ENCODE assay signal across 25 mouse cellular contexts in genomic region chr7:67049206-67049605, GRCm38 (mm10).
A peak's percentile ranks its signal among the peaks of the same experiment; 100 is the strongest.
DNase-seq lines count a peak whose midpoint lies in the region; ATAC-seq lines count a peak whose summit lies in the region.
"Had no signal": no experiment of that assay in that cellular context is flagged by ENCODE, and none has a peak within 500 bp of the region (broad histone marks: within the 10 kb centered on the region; RNA-seq: fewer than 3 reads in every experiment).

No protein-coding gene starts in this region.

- no peak overlapping the region for H3K4me2 ChIP-seq in forebrain, embryonic 14.5 days (ENCODE audit: low read length)
- H3K4me2 ChIP-seq: embryonic facial prominence, embryonic 13.5 days; forebrain, embryonic 13.5 days; heart, embryonic 11.5 days; hindbrain, embryonic 12.5 days; hindbrain, embryonic 15.5 days had no signal

- no peak overlapping the region for H3K9ac ChIP-seq in forebrain, embryonic 14.5 days (ENCODE audit: low read length)
- H3K9ac ChIP-seq: embryonic facial prominence, embryonic 13.5 days; forebrain, embryonic 13.5 days; forebrain, postnatal 0 days; hindbrain, embryonic 12.5 days; hindbrain, embryonic 15.5 days had no signal

- 91% methylated on average over 2 of the region's 2 CpGs for WGBS in forebrain, embryonic 14.5 days
- WGBS in forebrain, embryonic 10.5 days = 93% methylated on average over 2 of the region's 2 CpGs

- no peak for ATAC-seq in forebrain, embryonic 14.5 days
- ATAC-seq: forebrain, embryonic 13.5 days; intestine, postnatal 0 days; Patski had no signal

- peak; percentile 30 for DNase-seq in adrenal gland, postnatal 14 days
- no peak for DNase-seq in adrenal gland, postnatal 25 days
- DNase-seq in forebrain, embryonic 14.5 days (ENCODE audit: low spot score) = peak; percentile 15
- no peak for DNase-seq in forebrain, embryonic 10.5 days (ENCODE audit: extremely low spot score, low spot score)
- DNase-seq in layer of hippocampus, postnatal 10 days (ENCODE audit: low spot score in 2 of 2) = peak; percentile 35 to 41
- DNase-seq in layer of hippocampus, postnatal 14 days (ENCODE audit: low spot score in 2 of 2) = no peak
- DNase-seq in frontal cortex, adult 2 months (ENCODE audit: extremely low spot score in 1 of 2, low spot score in 1 of 2) = no peak
- DNase-seq: adrenal gland, adult 8-10 months; B cell, adult 2 months; cerebellum, adult 11-12 months; cerebellum, adult 8-10 months; embryo, embryonic 11 days; forebrain, postnatal 0 days; gastrocnemius, postnatal 10 days; kidney, adult 2 months had no signal

- no peaks in the 10 kb centered on the region for H3K4me1 ChIP-seq in forebrain, embryonic 14.5 days (ENCODE audit: control insufficient read depth, insufficient read depth, low read length)
- H3K4me1 ChIP-seq in forebrain, embryonic 10.5 days = peaks cover 6% of the 10 kb centered on the region; the same call in 1 of the 2 replicates
- H3K4me1 ChIP-seq: embryonic facial prominence, embryonic 10.5 days; embryonic facial prominence, embryonic 13.5 days; forebrain, embryonic 13.5 days; hindbrain, embryonic 12.5 days; hindbrain, embryonic 15.5 days had no signal

- no peaks in the 10 kb centered on the region for H3K27me3 ChIP-seq in forebrain, embryonic 14.5 days (replicated peaks; ENCODE audit: control insufficient read depth, insufficient read depth, low read length)
- no peaks in the 10 kb centered on the region for H3K27me3 ChIP-seq in forebrain, embryonic 10.5 days (ENCODE audit: poor library complexity, severe bottlenecking)
- H3K27me3 ChIP-seq: embryonic facial prominence, embryonic 13.5 days; forebrain, embryonic 13.5 days; hindbrain, embryonic 12.5 days; hindbrain, embryonic 15.5 days had no signal

- H3K9me3 ChIP-seq in forebrain, embryonic 14.5 days (replicated peaks; ENCODE audit: control insufficient read depth, low read length) = no peaks in the 10 kb centered on the region
- no peaks in the 10 kb centered on the region for H3K9me3 ChIP-seq in forebrain, embryonic 10.5 days
- H3K9me3 ChIP-seq: embryonic facial prominence, embryonic 10.5 days; embryonic facial prominence, embryonic 13.5 days; forebrain, embryonic 13.5 days; hindbrain, embryonic 12.5 days; hindbrain, embryonic 15.5 days had no signal

- H3K27ac ChIP-seq in forebrain, embryonic 14.5 days (ENCODE audit: low read depth, low read length) = no peak overlapping the region
- no peak overlapping the region for H3K27ac ChIP-seq in forebrain, embryonic 10.5 days
- H3K27ac ChIP-seq: embryonic facial prominence, embryonic 10.5 days; embryonic facial prominence, embryonic 13.5 days; forebrain, embryonic 13.5 days; hindbrain, embryonic 12.5 days; hindbrain, embryonic 15.5 days had no signal

- H3K4me3 ChIP-seq in forebrain, embryonic 14.5 days (ENCODE audit: low read depth, low read length) = no peak overlapping the region
- H3K4me3 ChIP-seq in forebrain, embryonic 10.5 days = no peak overlapping the region
- H3K4me3 ChIP-seq: embryonic facial prominence, embryonic 10.5 days; embryonic facial prominence, embryonic 13.5 days; erythroblast, embryonic 14.5 days; forebrain, embryonic 13.5 days; hindbrain, embryonic 12.5 days; hindbrain, embryonic 15.5 days had no signal

- H3K36me3 ChIP-seq in forebrain, embryonic 14.5 days (ENCODE audit: control insufficient read depth, insufficient read depth, low read length) = no peaks in the 10 kb centered on the region
- no peaks in the 10 kb centered on the region for H3K36me3 ChIP-seq in forebrain, embryonic 10.5 days (replicated peaks)
- H3K36me3 ChIP-seq: embryonic facial prominence, embryonic 10.5 days; G1E; hindbrain, embryonic 12.5 days; hindbrain, embryonic 15.5 days had no signal

Comparison
In these comparisons a context has a peak if more than half of its experiments do, and no peak if none do; other contexts are left out.
1. DNase-seq: peak in adrenal gland, postnatal 14 days (single experiment), forebrain, embryonic 14.5 days (single experiment) and layer of hippocampus, postnatal 10 days (2 of 2); none in adrenal gland, postnatal 25 days (single experiment), forebrain, embryonic 10.5 days (single experiment), layer of hippocampus, postnatal 14 days (0 of 2) and frontal cortex, adult 2 months (0 of 2).